Mouse (Mus musculus): ENCODE results near the gene Ciz1.
"Not testable (repeated sequence)": the region's sequence is repeated elsewhere in the genome, so short reads cannot be mapped to it uniquely, and the experiment has no call there.

Gene Ciz1

DNA sequence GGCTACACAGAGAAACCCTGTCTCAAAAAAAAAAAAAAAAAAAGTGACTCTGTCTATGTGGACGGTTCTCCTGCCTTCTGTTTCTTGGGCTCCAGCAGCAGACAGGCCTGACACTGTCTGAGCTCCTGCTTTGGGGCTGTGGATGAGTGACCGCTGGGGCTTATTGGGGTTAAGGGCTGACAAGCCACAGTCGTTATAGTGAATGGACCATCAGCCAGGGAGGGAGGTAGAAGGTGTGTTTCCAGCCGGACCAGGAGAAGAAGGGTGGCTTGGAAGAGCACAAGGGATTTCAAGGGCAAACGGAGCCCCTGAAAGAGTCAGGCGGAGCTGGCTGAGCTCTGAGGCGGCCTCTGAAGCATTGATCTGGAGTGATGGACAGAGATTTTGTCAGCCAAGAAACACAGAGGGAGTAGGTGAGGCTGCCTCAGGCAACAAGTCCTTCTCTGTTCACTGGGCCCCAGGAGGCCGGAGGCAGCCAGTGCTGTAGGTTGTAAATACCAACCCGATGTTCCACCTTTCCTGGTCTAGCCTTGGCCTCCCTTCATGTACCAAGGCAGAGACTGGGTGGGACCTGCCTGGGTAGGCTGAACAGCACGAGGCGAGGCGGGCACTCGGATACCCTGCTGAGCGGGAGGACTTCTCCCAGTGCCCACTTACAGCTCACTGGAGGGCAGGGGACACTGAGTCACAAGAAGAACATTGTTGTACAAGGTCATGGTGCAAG, 7.4 kb upstream of the Ciz1 start:
- no peak for DNase-seq (ENCODE audit: low spot score in 2 of 2)

DNA sequence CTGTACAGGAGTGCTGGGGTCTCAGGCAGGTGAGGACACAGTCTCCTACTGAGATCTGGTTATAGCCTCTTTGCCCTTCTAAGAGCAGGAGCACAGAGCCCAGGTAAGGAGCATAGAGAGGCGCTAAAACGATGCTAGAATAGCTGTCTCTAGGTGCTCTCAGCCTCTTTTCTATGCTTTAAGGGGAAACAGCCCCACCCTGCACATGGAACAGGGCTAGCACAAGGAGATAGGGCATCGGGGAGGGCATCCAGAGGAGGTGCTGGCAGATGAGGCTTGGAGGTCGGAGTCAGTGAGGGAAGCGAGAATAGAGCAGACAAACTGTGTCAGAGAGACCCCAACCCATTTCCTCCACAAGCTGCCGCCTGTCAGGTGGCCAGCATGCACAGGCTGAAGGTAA, 5.1 kb upstream of the Ciz1 start:
- DNase-seq (ENCODE audit: low spot score in 2 of 2) = no peak

DNA sequence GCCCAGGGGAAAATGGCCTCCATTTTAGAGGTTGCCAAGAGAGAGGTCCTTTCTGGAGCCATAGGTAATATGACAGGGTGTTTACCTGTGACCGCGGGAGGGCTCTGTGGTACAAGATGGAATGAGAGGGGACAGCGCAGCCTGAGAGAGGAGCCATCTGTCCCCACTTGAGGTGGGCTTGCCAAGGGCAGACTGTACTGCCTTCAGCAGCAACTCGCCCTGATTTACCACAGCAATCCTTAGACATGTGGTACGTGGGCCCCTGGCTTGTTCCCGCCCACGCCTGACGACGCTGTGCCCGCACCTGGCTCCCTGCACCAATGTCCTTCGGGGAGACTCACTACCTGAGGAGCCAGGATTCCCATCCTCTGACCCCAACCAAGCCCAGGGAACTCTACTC, 3.8 kb upstream of the Ciz1 start:
- no peak for DNase-seq (ENCODE audit: low spot score in 2 of 2)

DNA sequence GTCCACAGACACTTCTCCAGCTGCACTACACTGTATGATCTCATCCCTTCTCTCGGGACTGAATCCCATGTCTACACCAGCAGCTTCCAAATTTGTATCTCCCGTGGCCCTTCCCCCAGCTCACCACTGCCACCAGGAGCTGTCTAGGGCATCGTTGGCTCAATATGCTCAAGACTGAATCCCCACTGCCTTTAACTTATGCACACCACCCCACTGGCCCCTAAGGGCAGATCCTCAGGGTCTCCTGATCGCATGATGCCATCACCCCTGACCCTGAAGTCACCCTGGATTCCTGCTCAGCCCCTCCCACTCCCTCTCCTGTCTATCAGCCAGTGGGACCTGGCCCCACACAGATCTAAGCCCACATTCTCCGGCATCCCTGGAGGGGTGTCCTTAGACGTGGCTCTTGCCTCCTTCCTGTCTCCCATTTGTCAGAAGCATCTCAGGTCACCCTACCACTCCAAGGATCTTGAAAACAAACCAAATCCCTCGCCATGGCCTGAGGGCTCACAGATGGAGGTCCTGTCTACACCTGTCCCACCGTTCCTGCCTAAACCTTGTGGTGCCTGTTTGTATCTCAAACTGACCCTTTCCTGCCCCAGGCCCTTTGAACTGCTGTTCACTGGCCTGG, 2.4 kb upstream of the Ciz1 start:
- DNase-seq (ENCODE audit: low spot score in 2 of 2) = no peak

DNA sequence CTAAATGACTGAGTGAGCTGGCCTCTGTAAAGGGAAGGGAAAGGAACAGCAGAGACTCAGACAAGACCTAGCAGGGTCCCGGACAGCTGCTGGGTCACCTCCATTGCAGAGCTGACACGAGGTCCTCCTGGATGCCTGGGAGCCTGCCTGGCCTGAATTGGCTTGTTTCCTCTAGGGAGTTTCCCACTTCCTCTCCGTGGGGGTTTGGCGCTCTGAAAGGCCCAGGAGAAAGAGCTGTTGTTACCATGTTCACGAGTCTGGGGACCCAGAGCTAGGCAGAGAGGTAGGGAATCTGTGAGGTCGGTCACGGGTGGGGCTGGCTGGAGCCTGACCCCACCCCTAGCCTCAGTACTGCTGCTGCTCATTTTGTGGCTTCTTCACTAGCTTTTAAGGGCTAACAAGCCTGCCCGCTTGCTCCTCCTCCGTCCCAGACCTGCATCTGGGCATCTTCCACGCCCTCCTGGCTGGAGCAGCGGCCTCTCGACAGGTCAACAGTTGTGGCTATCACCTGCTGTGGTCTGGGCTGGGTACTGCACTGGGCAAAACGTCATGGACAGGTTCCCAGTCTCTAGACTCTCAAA, 1.6 kb upstream of the Ciz1 start:
- DNase-seq (ENCODE audit: low spot score in 2 of 2) = no peak

DNA sequence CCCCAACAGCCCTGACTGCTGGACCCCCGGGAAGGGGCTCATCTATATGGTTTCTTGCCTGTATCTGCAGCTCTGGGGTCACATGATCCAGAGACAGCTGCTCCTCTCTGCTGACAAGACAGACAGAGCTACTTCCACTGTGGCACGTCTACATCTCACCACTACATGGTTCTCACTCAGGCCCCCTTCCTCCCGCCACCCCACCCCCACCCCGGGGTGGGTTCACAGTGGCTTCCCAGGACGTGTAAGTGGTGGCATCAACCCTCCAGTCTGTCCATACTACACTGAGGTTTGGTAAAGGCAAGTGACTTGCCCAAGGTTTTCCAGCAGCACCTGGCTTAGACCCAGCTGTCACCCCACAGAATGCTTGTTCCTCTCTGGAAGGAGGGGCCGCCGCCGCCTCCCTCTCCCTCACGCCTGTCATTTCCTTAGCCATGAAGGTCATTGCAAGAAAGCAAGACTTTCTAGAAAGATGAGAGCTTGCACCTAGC, 611 bp upstream of the Ciz1 start:
- no peak for DNase-seq (ENCODE audit: low spot score in 2 of 2)

DNA sequence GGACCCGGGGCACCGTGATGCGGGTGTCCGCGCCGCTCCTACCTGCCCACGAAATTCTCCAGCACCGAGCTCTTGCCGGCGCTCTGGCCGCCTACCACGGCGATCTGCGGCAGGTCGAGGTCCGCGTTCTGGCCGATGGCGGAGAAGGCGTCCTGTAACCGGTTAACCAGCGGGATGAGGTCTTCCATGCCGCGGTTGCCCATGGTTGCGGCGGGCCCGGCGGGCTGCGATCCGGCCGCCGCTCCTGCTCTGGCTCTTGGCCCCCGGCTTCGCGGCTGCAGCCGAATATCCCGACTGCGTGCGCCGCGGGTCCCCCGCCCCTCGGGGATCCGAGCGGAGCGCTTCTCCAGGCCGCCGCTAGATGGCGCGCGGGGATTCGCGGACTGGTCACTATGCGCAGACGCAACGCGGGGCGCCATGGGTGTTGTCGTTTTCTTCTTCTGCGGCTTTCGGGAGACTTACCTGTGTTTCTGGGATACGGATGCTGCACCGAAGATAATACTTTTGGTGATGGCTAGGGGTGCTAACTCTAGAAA, 948 bp downstream of the Ciz1 start, which contains the start of gene Dnm1:
Gene Dnm1, minus strand, starts transcription at position 332 of the 536 bp plus-strand sequence.
- DNase-seq (ENCODE audit: low spot score in 2 of 2) = peak; percentile 84 to 93

DNA sequence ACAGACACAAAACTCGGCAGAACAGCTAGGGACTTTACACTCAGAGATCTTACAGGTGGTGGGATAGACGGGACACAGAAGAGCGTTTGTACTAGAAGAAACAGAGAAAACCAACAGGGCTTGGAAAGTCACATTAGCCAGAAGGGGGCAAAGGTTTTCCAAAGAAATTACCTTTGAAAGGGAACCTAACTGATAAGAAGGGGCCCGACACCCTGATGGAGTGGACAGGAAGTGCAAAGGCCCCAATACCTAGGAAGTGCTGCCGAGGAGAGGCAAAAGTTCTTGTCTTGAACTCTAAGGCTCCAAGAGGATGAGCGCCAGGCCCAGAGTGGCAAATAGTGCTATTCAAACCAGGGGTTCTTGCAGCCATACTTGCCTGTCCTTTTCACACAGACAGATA, 1.7 kb downstream of the Ciz1 start:
- DNase-seq (ENCODE audit: low spot score in 2 of 2) = no peak

DNA sequence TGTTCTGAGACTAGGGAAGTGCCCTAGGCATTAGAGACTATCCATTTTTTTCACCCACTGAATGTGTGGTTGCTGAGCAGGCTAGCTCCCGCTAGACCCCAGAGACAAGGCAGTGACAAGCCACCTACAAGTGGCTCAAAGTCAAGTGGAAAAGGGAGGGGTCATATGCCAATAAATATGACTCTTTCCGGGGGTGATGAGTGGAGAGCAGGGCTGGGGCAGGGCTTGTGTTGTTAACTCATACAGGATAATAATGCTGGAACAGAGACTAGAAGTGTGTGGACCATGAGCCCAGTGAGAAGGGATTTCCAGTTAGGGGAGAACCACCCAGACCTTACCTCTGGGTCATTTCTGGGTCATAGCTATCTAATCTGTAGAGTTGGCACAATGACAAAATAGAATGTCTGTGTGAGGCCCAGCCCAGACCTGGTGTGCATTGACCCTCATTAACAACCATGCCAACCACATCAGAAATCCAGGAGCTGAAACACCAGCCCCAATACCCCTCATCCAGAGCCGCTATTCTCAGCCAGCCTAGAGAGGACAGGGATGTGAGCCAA, 2.3 kb downstream of the Ciz1 start:
- DNase-seq (ENCODE audit: low spot score in 2 of 2) = no peak

DNA sequence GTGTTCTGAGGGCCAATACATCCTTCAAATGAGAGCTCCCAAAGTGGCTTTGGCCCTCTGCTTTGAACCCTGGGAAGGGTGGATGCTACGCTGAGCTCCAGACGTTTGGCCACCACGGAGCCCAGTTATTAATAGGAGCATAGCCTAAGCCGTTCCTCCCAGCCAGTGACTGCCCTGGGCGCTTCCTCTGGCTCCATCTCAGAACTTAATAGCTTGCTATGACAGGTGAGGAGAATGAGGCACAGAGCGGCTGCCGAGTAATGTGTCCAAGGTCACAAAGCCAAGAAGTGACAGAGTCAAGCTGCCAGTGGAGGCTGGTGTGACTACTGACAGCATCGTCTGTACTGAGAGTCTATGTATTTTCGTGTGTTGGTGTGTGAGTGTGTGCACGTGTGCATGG, 4.1 kb downstream of the Ciz1 start:
- DNase-seq (ENCODE audit: low spot score in 2 of 2) = no peak

DNA sequence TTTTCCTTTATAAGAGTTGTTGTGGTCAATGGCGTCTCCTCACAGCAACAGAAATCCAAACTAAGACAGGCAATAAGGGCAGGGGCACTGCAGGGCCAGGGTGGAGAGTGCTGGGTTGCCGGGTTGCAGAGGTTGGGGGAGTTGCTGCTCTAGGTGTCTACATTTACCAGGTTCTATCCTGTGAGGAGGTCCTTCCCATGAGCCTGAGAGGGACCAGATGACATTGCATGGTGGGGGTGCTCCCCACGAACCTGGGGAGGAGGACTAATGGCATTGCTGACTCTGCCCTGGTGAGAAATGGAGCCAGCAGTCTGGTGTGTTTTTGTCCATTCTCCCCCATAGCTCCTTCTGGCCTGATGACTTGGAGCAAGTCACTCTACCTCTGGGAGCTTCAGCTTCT, 5.6 kb downstream of the Ciz1 start:
- DNase-seq (ENCODE audit: low spot score in 2 of 2) = no peak

DNA sequence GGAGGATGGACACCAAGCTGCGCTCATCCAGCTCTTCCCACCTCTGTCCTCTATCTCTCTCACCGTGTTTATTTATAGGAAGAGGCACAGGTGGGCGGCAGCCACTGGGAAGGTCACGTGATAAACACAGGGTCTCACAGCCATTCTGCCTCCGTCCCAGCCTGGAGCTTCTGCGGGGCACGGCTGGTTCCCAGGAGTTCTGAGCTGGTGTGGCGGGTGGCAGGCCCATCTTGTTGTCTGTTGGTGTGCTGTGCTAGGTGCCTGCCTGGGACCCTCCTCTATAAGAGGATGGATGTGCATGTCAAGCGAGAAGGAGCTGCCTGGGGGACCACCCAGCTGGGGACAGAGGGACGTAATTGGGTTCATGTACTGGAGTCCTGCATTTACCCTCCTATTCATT, 6.3 kb downstream of the Ciz1 start:
- DNase-seq (ENCODE audit: low spot score in 2 of 2) = no peak

DNA sequence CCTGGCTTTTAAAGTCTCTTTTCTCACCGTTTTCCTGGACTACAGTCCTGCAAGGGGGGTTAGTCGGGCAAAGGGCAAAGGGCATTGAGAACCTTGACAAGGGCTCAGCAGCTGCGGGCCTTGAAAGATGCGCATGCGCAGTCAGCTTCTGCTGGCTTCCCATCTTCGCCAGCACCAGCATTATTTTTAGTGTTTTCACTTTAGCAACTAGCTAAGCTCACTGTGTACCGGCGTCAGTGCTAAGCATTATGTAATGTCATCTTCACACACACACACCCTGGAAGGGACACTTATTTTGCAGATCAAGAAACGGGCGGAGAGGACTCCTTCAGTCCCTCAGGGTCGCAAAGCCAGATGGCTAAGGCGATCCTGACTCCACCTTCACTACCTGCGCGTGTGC, 8.6 kb downstream of the Ciz1 start:
- DNase-seq (ENCODE audit: low spot score in 2 of 2) = peak; percentile 67 to 77

DNA sequence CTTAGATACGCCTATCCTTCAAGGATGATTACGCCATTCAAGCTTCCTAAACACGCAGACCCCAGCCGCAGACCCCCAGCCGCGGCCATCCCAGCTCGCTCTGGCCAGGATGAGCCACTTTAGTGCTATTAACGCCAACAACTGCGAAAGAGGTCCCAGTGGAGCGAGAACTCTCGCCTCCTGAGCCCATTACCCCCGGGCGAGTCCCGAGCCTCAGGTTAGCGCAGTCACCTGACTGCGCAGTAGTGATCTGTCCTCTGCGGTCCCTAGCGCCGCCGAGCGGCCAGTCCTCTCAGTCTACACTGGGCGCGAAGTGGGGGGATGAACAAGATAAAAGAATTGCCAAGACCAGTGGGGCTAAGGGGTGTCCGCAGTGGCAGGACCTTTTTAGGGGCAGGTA, 9.3 kb downstream of the Ciz1 start:
- peak; percentile 60 to 66 for DNase-seq (ENCODE audit: low spot score in 2 of 2)

DNA sequence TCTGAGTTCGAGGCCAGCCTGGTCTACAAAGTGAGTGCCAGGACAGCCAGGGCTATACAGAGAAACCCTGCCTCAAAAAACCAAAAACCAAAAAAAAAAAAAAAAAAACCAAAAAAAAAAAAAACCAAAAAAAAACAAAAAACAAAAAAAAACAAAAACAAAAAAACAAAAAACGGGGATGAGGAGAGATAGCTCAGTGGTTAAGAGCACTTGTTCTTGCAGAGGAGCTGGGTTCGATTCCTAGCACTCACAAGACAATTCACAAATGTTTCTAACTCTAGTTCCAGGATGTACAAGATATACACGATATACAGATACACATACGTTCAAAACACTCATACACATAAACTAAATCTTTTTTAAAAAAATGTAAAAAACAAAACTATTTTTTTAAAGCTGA, 10.1 kb downstream of the Ciz1 start:
- DNase-seq (ENCODE audit: low spot score in 2 of 2) = not testable (repeated sequence)

DNA sequence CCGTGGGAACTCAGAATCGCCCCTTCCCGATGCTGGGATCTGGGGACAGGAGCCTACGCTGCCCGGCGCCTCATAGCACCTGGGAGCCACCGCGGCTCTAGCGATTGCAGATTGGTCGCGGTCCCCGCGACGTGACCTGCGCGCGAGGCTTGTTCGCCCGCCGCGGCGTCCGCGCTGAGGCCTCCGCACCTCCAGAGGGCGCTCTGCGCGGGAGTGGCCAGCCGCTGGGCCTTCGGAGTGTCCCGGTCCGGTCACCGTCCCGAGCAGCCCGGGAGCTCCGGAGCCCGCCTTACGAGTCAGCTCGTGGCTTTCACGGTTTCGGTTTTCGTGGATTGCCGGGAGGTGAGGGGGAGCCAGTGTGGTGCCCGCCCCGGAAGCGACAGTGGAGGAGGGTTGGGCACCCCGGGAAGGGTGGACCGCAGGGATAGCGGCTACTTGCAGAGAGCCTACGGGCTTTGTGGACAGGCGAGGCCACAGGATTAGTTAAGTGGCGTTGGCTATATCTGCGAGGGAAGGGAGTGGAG, 10.8 kb downstream of the Ciz1 start:
- peak; percentile 78 to 86 for DNase-seq (ENCODE audit: low spot score in 2 of 2)

DNA sequence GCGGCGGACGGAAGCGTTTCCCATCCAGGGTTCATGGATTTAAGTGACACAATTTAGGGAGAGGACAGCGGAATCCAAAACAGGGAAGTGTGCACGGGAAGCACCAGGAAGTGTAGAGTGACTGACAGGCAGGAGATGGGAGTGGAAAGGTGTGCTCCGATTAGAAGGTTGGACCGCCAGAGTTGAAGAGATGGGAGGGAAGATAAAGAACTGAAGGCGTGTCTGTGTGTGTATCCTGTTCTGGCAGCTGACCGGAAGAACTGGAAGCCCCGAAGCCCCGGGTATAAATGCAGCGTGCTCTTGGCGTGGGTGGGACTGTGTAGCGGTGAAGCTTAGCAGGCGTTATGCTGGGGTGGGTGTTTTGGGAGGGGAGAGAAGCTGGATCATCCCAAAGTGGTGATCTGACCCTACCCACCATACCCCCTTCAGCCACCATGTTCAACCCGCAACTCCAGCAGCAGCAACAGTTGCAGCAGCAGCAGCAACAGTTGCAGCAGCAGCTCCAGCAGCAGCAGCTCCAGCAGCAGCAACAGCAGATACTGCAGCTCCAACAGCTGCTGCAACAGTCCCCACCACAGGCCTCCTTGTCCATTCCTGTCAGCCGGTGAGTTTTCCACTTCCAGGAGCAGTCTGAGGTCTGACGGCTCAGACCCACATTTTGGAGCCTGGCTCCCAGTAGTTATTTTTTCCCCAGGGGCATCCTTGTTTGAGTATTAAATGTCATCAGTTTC, 11.4 kb downstream of the Ciz1 start:
- no peak for DNase-seq (ENCODE audit: low spot score in 2 of 2)

DNA sequence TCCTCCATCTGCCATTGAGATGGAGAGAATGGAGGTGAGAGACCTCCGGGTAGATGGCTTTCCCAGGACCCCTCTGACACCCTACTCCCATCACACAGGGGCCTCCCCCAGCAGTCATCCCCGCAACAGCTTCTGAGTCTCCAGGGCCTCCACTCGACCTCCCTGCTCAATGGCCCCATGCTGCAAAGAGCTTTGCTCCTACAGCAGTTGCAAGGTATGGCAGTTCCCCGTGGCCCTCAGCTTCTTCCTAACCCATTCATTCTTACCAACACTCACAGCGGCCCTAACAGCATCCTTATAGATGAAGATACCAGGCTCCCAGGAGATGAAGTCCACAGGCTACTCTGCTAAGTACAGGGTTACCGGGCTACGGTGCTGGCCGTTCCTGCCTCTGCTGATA, 12.0 kb downstream of the Ciz1 start:
- DNase-seq (ENCODE audit: low spot score in 2 of 2) = no peak

DNA sequence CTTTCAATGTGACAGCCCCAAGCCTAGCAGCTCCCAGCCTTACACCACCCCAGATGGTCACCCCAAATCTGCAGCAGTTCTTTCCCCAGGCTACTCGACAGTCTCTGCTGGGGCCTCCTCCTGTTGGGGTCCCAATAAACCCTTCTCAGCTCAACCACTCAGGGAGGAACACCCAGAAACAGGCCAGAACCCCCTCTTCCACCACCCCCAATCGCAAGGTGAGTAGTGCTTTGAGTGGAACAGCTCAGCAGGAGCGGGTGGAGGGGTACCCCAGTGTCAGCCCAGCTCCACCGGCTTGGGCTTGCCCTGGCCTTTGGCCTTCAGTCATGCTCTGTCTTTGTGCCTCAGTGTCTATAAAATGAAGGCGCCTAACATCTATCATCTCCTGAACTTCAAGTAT, 15.2 kb downstream of the Ciz1 start:
- no peak for DNase-seq (ENCODE audit: low spot score in 2 of 2)

DNA sequence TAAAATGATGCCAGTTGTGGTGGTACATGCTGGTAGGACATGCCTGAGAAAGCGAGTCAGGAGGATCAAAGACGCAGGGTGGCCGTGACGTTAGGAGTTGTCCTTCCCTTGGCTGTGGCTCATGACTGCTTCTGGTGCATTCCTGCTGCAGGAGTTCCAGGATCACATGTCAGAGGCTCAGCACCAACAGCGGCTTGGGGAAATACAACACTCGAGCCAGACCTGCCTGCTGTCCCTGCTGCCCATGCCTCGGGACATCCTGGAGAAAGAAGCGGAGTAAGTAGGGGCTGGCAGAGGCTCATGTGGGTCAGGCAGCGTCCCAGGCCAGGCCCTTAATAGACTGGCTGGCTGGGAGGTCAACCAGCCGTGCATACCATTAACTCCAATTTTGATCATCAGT, 22.1 kb downstream of the Ciz1 start:
- no peak for DNase-seq (ENCODE audit: low spot score in 2 of 2)

DNA sequence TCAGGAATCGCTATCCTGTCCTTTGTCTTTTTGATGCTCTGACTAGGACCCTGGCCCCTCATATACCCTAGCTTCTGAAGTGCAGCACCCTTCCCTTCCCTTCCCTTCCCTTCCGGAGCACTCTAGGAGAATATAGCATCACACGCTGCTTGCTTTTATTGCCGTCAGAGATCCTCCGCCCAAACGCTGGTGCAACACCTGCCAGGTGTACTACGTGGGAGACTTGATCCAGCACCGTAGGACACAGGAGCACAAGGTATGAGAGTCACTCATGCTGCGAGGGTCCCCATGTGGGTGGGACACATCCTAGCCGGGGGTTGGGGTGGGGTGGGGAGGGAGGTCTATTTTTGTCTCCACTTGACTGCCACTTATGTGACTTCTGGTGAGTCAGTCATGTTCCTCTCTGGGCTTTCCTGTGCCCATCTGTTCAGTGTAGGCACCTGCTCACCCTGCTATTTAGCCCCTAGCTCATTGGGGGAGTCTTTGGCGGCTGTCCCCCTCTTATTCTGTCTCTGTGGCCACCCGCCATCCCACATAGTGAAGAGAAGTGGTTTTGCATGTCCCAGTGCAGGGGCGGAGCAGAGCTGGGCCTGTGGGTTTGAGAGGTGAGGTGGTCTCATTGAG, 23.3 kb downstream of the Ciz1 start:
- no peak for DNase-seq (ENCODE audit: low spot score in 2 of 2)
